Mouse (Mus musculus) fat pad, adult 2 months (tissue): Measurements from ENCODE around the gene Fra10ac1.

Experiments used
- DNase-seq: peaks from one replicate; pipeline ENCODE4 v3.0.0-alpha.2; 2011; ENCODE audit warnings: low read depth, low spot score; ENCODE audit errors: extremely low read depth

The Fra10ac1 gene

GRCm38 (mm10) chr19:38232516-38232915 is 8.6 kb upstream of the Fra10ac1 start:
- DNase-seq: no peak

- DNase-seq: no peak
Observed at GRCm38 (mm10) chr19:38232087-38232486, 8.1 kb upstream of the Fra10ac1 start.

- DNase-seq: no peak
Observed at GRCm38 (mm10) chr19:38228699-38229098, 4.7 kb upstream of the Fra10ac1 start.

GRCm38 (mm10) chr19:38224685-38225060 is 717 bp upstream of the Fra10ac1 start:
- no peak for DNase-seq

- no peak for DNase-seq
Observed at GRCm38 (mm10) chr19:38223356-38223904, 526 bp downstream of the Fra10ac1 start.

GRCm38 (mm10) chr19:38217696-38218095 is 6.3 kb downstream of the Fra10ac1 start:
- no peak for DNase-seq

GRCm38 (mm10) chr19:38206669-38207068 is 17.3 kb downstream of the Fra10ac1 start:
- no peak for DNase-seq

- no peak for DNase-seq
Observed at GRCm38 (mm10) chr19:38198731-38199130, 25.2 kb downstream of the Fra10ac1 start.

- DNase-seq: no peak
Observed at GRCm38 (mm10) chr19:38195245-38195644, 28.7 kb downstream of the Fra10ac1 start.

GRCm38 (mm10) chr19:38191446-38191845 is 32.5 kb downstream of the Fra10ac1 start:
- DNase-seq: peak; percentile 45

GRCm38 (mm10) chr19:38190606-38191005 is 33.4 kb downstream of the Fra10ac1 start:
- DNase-seq: no peak

GRCm38 (mm10) chr19:38187345-38187680 is 36.6 kb downstream of the Fra10ac1 start:
- DNase-seq: no peak

GRCm38 (mm10) chr19:38186631-38187344 is 37.2 kb downstream of the Fra10ac1 start:
- DNase-seq: no peak

- peak; percentile 68 for DNase-seq
Observed at GRCm38 (mm10) chr19:38179675-38180074, 44.3 kb downstream of the Fra10ac1 start.

- no peak for DNase-seq
Observed at GRCm38 (mm10) chr19:38164633-38165032, 59.3 kb downstream of the Fra10ac1 start.

- no peak for DNase-seq
Observed at GRCm38 (mm10) chr19:38161648-38162354, 62.2 kb downstream of the Fra10ac1 start.

GRCm38 (mm10) chr19:38156243-38156642 is 67.7 kb downstream of the Fra10ac1 start:
- no peak for DNase-seq

- DNase-seq: no peak
Observed at GRCm38 (mm10) chr19:38143540-38144271, 80.2 kb downstream of the Fra10ac1 start.
